Mouse (Mus musculus): ENCODE data around the gene Eml3.

Eml3 gene

GRCm38 (mm10) chr19:8985891-8986290 lies 56.5 kb downstream of the Eml3 start:
- in situ Hi-C loops (cut with MboI; ENCODE audit: low sequenced_read_pairs), result no loop called here

GRCm38 (mm10) chr19:8987816-8988215 lies 58.5 kb downstream of the Eml3 start:
- in situ Hi-C loops (cut with MboI; ENCODE audit: low sequenced_read_pairs), result no loop called here

GRCm38 (mm10) chr19:8988346-8989065 lies 59.2 kb downstream of the Eml3 start:
- in situ Hi-C loops (cut with MboI; ENCODE audit: low sequenced_read_pairs), result no loop called here

GRCm38 (mm10) chr19:8989066-8989566 lies 59.8 kb downstream of the Eml3 start, which contains the start of gene Ahnak:
Ahnak (plus strand) TSS chr19:8989284.
- in situ Hi-C loops (cut with MboI; ENCODE audit: low sequenced_read_pairs), result no loop called here

- in situ Hi-C loops (cut with MboI; ENCODE audit: low sequenced_read_pairs), result loop anchor here (10.0 kb wide), 1 partner anchor 85 kb away; no protein-coding TSS in a partner anchor
Observed at GRCm38 (mm10) chr19:8989567-8990431, 60.4 kb downstream of the Eml3 start.

GRCm38 (mm10) chr19:8990432-8991102 lies 61.2 kb downstream of the Eml3 start:
- in situ Hi-C loops (cut with MboI; ENCODE audit: low sequenced_read_pairs), result loop anchor here (10.0 kb wide), 1 partner anchor 84 kb away; no protein-coding TSS in a partner anchor
